Mouse (Mus musculus): ENCODE results near the gene Klra7.
"Not testable (repeated sequence)": the region's sequence is repeated elsewhere in the genome, so short reads cannot be mapped to it uniquely, and the experiment has no call there.

Gene Klra7

DNA sequence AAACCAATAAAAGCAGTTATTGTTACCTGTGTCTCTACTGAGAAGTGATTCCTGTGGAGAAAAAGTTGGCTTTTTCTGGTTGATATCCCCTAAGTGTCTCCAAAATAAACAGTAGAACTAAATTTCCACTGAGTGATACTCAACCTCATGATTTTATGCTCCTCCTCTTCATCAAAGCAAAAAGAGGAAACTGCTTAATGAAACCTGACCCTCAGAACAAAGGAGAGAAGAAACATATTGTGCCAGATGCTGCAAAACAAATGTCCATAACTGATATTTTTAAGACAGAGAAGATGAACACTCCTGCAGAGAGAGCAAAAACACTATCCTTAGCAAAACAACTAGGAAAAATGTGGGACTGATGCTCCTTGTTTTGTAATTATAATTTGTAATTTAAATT, at the start of gene Klra7:
Gene Klra7 (minus strand): TSS at position 101 of the 400 bp plus-strand sequence.
- no peak for DNase-seq

DNA sequence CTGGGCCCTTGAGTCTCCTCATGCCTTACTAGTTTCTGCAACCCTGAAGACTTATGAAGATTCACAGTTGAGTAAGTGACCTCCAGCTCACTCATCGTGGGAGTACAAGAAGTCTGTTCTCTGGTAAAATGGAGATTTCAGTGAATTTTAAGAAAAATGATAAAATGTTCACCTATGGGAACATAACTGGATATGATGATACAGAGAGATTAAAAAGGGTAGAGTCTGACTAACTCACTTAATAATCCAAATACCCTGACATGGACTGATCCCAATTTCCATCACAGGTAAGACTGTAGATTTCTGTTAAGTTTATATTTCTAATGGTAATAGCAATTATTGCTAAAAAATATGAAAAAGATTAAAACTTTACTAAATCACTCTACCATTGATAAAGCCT, 48.7 kb upstream of the Klra7 start, which contains the start of gene Klra10:
Gene Klra10 (minus strand): TSS at position 101 of the 400 bp plus-strand sequence.
- not testable (repeated sequence) for DNase-seq

DNA sequence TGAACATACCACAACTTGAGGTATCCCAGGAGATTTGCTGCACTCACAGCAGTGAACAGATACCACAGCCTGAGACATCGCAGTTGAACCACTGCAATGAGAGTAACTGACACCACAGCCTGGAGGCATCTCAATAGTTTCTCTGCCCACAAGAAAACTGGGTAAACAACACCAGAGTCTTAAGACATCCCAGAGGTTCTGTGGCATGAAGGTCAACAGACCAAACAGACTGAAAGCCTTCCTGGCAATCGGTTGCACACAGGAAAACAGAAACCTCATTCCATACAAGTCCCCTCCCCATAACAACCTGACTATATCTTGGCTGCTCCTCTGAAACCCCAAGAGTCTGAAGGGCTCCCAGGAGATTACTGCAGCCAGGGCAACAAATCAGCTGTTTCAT, 22.2 kb upstream of the Klra7 start:
- no peak for DNase-seq

DNA sequence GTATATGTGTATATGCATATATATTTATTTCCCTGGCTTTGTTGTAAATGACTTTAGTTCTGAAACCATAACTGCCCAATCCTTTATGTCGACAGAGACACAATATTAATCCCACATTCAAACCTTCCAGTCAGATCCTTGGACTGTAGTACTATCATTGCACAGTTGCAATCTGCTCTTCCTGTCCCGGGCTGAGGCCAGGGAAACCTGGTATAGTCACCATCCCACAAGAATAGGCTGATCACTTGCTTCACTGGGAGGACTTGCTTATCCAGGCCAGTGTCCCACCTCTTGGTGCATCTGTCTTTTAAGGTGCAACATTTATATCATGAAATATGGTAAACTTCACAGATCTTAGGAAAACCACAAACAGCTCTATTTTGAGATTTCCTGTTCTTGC, 4.4 kb upstream of the Klra7 start:
- DNase-seq, result no peak

DNA sequence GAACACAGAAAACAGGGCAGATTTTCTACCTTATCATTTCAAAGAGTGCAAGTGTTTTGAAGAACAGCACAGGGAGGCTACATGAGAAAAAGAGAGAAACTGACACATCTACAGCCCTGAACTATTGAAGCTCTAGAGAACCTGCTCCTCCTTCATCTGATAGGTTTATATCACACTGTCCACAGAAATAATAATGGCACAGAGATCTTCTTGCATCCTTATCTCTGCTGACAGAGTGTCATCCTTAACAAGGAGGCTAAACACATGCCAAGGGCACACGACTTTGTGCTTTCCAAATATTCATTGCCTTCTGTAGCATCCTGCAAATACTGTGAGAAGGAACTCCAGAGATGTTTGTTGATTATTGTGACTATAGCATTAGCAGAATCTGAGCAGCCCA, 3.5 kb upstream of the Klra7 start:
- no peak for DNase-seq

DNA sequence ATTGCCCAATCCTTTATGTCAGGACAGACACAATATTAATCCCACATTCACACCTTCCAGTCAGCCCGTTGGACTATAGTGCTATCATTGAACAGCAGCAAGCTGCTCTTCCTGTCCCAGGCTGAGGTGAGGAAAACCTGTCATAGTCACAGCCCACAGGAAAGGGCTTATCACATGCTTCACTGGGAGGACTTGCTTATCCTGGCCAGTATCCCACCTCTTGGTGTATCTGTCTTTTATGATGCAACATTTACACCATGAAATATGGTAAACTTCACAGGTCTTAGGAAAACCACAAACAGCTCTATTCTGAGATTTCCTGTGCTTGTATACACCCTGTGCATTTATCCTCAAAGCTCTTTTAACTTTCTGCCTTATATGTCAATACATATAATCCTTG, 35.7 kb downstream of the Klra7 start:
- DNase-seq, result not testable (repeated sequence)

DNA sequence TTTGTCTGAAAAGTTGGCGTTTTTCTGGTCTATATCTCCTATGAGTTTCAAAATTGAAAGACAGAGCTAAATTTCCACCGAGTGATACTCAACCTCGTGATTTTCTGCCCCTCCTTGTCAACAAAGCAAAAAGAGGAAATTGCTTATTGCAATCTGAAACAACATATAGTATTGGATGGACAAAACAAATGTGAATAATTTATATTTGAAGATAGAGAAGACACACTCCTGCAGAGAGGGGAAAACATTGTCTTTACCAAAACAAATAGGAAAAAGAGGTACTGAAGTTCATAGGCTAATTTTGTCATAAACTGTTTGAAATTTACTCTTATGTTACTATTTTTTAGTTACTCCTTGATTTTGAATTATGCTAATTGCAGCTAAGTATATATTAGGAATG, 40.1 kb downstream of the Klra7 start, which contains the start of gene Klra9:
Gene Klra9 (minus strand): TSS at position 101 of the 400 bp plus-strand sequence.
- not testable (repeated sequence) for DNase-seq
